In genomic region chr19:45067758-45068510, GRCm38 (mm10) we compare ENCODE assay signal across 21 mouse cellular contexts. TPM values are rescaled to one million over a fixed set of nuclear protein-coding genes. Genes with fewer than 3 reads are reported as not detected.
"Had no signal": no experiment of that assay in that cellular context is flagged by ENCODE, and none has a peak within 500 bp of the region (broad histone marks: within the 10 kb centered on the region; RNA-seq: fewer than 3 reads in every experiment).

No protein-coding gene starts in this region.

- H3K4me1 ChIP-seq: stomach, embryonic 15.5 days had no signal

- ATAC-seq: intestine, postnatal 0 days; lung, postnatal 0 days had no signal

- DNase-seq: kidney, adult 2 months; kidney, postnatal 25 days; layer of hippocampus, adult 9-11 months; lung, embryonic 14.5 days; midbrain, embryonic 14.5 days; right cerebral cortex, adult 18-20 months; right cerebral cortex, postnatal 25 days; spleen, adult 18-20 months; thymus, postnatal 25 days had no signal

- H3K4me3 ChIP-seq: layer of hippocampus, adult 2 months; midbrain, embryonic 10.5 days; neural tube, embryonic 12.5 days; neural tube, embryonic 15.5 days; stomach, embryonic 15.5 days had no signal

- H3K27ac ChIP-seq: kidney, postnatal 0 days; layer of hippocampus, adult 2 months; macrophage; midbrain, embryonic 10.5 days; neural tube, embryonic 12.5 days; neural tube, embryonic 15.5 days; stomach, embryonic 15.5 days had no signal

- H3K9me3 ChIP-seq: midbrain, embryonic 10.5 days; neural tube, embryonic 12.5 days; neural tube, embryonic 15.5 days; stomach, embryonic 15.5 days had no signal

- H3K9ac ChIP-seq: lung, embryonic 14.5 days; neural tube, embryonic 12.5 days; neural tube, embryonic 15.5 days; stomach, embryonic 15.5 days had no signal

- H3K4me2 ChIP-seq: liver, embryonic 11.5 days; lung, embryonic 14.5 days; neural tube, embryonic 12.5 days; neural tube, embryonic 15.5 days; stomach, embryonic 15.5 days had no signal

- H3K36me3 ChIP-seq: midbrain, embryonic 10.5 days; neural tube, embryonic 12.5 days; neural tube, embryonic 15.5 days; stomach, embryonic 15.5 days had no signal

RNA-seq across cellular contexts. Expression of gene Kazald1, which starts 7.1 kb away (rescaled TPM):
- total RNA-seq: megakaryocyte, adult 5-6 weeks had no signal

RNA-seq across cellular contexts. Expression of gene Pdzd7, which starts 22.4 kb away (rescaled TPM):
- total RNA-seq: megakaryocyte, adult 5-6 weeks had no signal
- polyA plus RNA-seq: liver, embryonic 11.5 days; liver, embryonic 16.5 days; macrophage had no signal
